Mouse (Mus musculus) lung, postnatal 10 days (tissue): ENCODE measurements around the gene Wnk4.

Experiments
- DNase-seq: peaks from one replicate; pipeline ENCODE4 v3.0.0; 2021

Gene Wnk4

DNA sequence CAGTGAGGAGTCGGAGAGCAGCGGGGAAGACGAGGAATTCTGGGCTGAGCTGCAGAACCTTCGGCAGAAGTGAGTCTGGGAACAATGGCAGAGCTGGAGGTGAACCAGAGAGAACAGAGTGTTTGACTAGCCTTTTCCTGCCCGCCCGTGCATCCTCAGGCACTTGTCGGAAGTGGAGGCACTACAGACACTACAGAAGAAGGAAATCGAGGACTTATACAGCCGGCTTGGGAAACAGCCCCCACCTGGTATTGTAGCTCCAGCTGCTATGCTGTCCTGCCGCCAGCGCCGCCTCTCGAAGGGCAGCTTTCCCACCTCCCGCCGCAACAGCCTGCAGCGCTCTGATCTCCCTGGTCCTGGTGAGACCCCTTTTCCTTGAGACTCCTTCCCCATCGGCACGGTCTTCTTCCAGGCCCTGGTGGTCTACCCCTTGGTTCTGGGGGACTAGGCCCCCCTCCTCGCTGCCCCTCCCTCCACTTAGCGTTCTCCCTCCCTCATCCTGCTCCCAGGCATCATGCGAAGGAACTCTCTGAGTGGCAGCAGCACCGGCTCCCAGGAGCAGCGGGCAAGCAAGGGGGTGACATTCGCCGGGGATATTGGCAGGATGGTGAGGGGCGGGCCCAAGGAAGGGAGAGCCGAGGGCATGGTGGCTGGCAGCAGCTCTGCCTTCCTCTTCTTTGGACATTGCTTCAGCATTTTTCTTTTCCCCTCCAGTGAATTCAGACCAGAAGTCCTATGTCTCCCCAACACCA, 16.1 kb downstream of the Wnk4 start:
- DNase-seq, result no peak

DNA sequence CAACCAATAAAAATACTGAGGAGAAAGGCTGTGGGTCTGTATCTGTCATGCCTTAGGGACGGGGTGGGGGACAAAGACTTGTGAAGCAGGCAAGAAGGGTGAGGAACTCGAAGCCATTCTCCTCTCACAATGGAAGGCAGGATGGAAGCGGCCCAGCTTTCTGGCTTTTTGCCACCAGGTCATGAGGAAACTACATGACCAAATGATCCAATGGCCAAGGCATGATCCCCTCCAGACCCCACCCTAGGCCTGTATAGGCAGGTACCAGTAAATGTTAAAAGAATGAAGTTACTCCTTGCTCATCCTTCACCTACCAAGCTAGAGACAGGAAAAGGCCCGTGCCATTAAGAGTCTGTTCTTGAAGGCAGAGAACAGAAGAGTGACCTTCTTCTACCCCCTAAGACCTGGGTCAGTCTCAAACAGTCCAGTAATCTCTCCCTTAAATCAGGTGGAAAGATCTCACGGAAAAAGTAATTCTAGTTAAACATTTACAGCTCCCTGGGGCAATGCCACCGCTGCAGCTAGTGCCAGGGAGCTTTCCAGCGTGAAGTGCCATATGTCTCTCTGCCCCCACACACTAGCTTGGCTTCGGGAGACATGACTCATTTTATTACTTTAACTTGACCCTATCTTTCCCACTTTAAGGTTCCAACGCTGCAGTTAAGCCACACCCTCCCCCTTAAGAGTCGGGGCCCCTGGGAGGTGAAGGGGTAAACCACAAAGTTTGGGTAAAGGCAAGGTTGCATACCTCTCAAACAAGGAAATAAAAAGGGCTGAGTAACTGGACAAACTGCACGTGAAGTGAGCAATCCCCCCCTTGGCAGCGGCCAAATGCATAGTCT, 17.2 kb downstream of the Wnk4 start:
- peak; percentile 47 for DNase-seq

DNA sequence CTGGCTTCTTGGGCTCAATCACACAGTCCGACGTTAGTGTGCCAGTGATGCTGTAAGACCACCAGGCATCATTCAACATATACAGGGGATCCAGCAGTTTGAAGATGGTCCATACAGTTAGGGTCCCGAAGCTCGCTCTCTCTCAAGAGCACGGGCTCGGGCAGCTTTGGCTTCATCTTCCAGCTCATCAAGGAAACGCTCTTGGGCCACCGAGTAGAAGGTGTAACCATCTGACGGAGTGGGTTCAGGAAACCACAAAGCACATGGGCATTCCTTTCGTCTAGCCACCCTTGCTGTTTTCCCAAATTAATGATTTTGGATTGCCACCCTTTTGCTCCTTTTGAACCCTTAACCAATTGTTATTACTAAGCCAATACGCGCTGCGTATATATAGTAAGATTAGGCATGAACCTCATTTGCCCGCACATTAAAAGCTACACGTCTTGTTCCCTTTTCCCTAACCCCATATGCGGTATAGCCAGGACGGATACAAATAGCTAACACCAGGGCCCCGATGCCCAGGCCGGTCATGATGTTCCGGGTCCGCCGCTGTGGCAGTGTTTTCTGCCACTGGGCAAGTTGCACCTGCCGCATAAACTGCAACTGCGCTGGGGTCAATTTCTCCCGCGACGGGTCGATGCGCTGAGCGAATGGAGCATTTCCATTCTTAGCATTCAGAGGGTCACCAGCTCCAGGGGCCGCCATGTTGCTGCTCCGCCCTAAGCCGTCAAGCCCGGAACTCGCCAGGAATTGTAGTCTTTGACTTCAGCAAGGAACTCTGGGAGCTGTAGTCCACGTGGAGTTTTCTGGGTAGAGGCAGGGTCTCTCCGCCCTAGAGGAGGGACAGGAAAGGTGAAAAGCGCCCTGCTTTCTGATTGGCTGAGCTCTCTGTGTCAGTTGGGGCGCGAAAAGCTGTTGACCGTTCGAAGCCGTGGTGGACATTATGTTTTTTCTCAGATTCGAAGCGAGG, 18.1 kb downstream of the Wnk4 start, which contains the start of the genes Cntd1 and Coa3:
Gene Cntd1, plus strand, starts transcription at position 790 of the 970 bp plus-strand sequence.
Gene Coa3, minus strand, starts transcription at position 892 of the 970 bp plus-strand sequence.
- peak; percentile 93 for DNase-seq

DNA sequence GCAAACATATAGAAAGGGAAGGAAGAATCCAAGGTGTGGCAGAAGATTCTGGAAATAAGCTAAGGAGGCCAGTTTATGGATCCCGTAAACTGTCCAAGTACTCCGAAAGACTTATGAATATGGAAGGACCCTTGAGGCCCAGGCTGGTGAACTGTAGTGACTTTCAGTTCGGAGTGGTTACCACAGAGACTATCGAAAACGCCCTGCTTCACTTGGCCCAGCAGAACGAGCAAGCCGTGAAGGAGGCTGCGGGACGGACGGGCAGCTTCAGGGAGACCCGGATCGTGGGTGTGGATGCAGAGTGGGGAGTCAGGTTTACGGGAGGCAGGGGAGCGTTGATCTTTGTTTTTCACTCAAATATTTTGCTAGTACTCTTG, 18.8 kb downstream of the Wnk4 start:
- no peak for DNase-seq

DNA sequence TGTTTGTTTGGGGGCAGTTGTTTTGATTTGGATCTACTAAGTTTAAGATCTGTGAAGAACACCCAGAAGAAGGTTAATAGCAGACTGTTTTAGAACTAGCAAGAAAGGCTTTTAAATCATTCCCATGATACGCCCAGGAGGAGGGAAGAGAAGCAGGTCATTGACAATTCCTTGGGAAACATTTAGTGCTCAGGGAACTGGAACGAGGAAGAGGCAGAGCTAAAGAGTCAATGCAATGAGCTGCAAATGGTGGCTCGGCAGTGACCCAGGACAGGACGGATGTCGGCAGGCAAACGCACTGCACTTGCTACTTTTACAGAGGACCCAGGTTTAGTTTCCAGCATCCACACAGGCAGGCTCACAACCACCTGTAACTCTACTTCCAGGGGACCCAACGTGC, 20.5 kb downstream of the Wnk4 start:
- DNase-seq, result no peak

DNA sequence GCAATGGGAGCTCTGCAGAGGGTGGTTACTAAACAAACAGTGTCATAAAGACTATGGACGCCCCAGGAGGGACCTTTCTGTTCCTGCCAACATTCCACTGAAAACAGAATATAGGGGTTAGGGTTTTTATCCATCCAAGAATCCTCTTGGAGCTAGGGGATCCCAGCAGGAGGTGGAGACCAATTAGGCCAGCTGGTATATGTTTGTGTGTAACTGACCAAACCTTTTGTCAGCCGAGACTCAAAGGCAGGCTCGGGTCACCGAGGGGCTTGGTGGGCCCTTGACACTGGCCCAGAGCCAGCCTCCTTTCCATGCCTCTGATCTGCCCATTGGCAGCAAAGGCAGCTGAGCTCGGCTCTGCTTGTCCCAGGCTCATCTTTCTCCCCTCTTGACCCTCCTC, 22.5 kb downstream of the Wnk4 start:
- no peak for DNase-seq

DNA sequence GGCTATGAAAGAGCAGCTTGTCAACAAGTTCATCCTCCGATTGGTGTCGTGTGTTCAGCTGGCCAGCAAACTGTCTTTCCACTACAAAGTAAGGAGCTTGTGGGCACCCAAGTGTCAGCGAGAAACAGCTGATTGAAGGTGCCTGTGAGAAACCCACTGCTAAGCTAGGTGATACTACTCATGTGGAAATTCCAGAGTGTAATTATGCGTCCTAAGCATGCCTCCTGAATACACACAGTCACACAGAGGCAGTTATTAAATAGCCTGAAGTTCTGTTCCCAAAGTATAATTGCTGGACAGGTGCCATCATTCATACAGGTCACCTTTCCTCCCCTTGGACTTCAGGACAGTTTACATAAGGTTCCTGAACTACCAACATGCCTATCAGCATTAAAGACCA, 23.4 kb downstream of the Wnk4 start:
- DNase-seq, result no peak

DNA sequence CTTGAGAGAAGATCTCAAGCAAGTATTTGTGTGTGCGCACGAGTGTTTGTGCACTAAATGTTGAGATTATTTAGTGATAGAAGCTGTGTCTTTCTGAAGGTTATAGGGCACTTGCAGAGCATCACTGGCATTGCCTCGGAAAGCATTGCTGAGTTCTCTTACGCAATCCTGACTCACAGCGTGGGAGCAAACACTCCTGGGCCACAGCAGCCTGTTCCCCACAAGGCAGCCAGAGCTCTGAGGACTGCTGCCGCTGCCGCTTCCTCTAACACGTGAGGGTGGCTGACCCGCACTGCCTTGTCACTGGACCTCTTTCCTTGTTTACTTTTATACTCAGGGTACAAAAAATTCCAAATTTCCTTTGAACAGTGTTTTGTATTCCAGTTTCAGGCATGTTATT, 26.9 kb downstream of the Wnk4 start:
- DNase-seq, result peak; percentile 29

DNA sequence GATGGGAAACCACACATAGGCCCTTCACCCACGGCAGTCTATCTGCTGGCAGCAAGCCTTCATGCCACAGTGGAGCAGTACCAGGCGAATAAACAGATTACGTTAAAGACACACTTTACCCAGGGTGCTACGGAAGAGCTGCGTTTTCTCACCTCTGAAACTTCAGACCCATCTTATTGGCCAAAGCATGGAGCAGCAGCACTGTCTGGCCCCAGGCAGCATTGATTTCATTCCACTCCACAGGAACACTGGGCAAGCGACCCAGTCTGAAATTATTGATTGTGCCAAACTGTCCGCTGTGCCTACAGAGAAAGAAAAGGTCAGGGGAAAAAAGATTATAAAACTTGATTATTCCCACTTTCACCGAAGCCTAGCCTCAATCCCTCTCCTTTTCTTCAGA, 30.9 kb downstream of the Wnk4 start:
- no peak for DNase-seq

DNA sequence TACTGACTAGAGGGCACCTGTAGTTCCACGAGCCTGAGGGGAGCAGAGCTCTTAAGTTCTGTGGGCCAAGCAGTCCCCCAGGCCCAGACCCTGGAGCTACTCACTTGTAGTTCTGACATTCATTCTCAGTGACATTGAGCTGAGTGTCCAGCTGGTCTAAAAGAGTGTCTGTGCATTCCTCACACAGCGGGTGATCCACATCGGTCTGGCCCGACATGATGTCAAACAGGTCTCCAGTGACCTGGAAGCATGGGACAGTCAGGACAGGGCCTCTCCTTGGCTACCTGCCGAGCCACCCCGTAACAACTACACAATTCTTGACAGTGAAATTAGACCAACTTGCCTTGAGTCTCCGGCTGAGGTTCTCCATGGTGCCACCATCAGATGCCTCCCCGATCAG, 34.8 kb downstream of the Wnk4 start:
- DNase-seq, result no peak

DNA sequence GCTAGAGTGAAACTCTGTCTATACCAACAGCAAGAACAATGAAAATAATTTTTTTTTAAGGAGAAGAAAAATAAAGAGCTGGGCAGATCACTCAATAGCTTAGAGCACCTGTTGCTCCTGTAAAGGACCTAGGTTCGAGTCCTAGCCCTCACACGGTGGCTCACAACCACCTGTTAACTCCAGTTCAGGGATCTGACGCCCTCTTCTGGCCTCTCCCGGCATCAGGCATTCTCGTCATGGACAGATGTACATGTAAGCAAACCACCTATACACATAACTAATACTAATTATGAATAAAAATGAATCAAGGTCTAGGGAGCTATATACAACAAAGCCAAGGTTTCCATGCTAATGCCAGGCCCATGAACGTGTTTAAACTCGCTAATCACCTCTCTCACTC, 40.5 kb downstream of the Wnk4 start:
- DNase-seq, result no peak

DNA sequence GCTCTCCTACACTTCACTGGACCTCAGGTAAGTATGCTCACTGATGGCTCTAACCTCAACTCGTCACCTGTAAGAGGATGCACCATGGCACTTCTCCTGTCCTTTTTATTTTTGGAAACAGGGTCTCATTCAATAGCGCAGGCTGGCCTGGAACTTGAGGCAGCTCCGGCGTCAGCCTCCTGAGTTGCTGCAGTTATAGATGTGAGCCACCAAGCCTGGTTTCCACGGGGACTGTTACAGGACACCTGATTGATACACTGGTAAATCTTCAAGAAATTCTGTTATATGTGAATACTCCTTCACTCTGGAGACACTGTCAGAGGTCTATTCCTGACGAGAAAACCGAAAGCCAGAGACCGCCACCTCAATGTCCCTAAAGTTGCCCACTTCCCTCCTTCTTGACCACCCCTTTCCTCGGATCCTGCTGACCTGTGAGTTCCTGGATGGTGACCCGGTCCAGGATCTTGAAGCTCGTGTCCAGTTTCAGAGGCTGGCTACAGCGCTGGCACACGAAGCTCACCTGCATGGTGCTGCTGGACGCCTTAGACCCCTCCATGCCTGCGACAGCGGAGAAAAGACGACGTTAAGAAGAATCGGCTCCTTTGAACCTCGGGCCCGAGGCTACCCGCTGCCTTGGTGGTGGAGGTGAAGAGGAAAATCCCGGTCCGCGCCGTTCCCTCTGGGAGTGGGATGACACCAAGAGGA, 41.1 kb downstream of the Wnk4 start:
- DNase-seq, result no peak

DNA sequence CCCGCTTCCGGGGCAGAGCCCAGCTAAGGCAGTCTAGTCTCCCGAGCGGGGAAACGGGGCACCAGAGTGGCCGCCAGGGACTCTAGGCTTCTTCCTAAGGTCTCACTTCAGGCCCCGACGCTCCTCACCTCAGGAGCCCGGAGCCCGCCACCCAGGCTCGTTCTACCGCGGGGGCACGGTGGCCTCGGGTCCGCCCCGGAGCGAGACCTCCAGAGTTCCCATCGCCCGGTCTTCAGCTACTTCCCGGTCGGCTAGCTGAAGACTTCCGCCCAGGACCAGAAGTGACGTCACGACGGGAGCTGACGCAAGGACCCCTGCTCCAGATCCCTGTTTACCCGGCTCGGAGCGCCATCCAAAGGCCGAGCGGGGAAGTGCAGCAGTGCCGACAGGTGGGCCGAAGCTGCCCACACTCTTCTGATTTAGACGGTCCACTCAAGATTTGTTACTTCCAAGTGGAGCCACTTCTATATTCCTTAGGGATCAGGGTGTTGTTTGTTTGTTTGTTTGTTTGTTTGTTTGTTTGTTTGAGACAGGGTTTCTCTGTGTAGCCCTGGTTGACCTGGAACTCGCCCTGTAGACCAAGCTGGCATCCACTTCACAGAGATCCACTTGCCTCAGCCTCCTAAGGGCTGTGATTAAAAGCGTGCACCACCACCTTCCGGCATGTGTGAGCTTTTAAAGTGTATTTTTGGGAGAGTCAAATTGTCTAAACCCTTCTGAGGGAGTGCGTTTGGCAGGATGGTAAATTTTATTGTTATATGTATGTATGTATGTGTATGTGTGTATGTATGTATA, 41.8 kb downstream of the Wnk4 start, which contains the start of gene Becn1:
Gene Becn1, minus strand, starts transcription at position 283 of the 795 bp plus-strand sequence.
- peak; percentile 98 for DNase-seq

DNA sequence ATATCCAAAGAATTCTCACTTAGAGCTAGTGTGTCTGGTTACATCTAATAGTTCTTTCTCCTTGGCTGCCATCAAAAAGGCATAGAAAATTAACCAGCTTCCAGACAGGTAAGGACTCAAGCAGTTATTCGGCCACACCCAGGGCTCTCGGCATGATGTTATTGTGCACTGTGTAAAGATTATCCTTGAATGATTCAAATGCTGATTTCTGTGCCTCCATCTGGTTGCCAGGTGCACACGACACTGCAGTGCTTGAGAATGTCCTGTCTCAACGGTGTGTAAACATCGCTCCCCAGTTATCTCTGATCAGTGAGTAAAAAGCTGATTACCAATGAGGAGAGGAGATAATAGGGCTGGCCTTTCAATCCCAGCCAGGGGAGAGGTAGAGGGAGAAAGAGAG, 47.4 kb downstream of the Wnk4 start:
- DNase-seq, result no peak

DNA sequence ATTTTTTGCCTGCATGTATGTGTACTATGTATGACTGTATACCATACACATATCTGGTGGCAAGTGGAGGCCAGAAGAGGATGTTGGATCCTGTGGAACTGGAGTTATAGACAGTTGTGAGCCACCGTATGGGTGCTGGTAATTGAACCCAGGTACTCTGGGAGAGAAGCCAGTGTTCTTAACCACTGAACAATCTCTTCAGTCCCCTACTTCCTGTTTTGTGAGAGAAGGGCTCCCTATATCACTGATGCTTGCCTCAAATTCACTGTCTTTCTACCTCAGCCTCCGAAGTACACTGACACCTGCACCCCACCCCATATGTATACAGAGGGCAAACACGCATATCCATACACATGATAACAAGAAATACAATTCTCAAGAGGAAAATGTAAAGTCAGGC, 50.7 kb downstream of the Wnk4 start:
- no peak for DNase-seq

DNA sequence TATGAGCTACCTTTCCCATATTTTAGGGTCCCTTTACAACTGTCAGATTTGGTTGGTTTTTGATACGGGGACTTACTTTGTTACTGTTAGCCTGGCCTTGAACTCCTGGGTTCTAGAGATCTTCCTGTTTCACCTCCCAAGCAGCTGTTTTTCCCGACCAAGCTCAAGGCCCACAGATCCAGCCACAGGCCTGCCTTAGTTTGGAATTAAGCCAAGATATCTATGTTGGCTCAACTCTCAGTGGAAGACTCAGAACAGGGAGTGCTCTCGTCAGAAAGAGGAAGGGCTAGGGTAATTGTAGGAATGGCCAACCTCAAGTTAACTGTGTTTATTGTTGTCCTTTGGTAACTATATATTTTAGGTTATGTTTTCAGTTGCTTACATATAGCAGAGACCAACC, 51.8 kb downstream of the Wnk4 start:
- DNase-seq, result no peak

DNA sequence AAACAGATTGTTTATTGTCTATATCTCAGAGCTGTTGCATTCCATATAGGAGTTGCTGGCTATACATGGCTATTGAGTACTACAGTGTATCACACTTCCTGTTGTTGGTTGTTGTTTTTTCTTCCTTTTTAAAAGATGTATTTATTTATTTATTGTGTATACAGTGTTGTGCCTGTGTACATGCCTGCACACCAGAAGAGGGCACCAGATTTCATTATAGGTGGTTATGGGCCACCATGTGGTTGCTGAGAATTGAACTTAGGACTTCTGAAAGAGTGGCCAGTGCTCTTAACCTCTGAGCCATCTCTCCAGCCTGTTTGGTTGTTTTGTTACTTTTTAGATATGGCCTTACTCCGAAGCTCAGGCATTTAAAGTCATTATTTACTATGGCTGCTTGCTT, 54.2 kb downstream of the Wnk4 start:
- DNase-seq, result no peak

DNA sequence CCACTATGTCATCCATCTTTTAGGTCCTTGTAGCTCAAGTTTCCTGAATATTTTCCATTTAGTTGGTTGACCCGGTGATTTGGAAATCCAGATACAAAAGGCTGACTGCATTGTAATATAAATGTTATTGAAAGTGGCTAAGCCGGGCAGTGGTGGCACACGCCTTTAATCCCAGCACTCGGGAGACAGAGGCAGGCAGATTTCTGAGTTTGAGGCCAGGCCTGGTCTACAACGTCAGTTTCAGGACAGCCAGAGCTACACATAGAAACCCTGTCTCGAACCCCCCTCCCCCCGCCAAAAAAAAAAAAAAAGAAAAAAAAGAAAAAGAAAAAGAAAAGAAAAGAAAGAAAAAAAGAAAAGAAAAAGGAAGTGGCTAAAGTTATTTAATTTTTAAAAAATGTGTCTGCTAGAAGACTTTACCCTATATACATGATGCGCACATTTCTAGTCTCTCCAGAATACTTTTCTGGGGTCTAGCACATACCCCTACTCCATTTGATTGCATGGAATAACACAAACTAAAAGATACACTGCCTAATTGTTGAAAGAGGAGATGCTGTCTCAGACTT, 54.8 kb downstream of the Wnk4 start:
- no peak for DNase-seq

DNA sequence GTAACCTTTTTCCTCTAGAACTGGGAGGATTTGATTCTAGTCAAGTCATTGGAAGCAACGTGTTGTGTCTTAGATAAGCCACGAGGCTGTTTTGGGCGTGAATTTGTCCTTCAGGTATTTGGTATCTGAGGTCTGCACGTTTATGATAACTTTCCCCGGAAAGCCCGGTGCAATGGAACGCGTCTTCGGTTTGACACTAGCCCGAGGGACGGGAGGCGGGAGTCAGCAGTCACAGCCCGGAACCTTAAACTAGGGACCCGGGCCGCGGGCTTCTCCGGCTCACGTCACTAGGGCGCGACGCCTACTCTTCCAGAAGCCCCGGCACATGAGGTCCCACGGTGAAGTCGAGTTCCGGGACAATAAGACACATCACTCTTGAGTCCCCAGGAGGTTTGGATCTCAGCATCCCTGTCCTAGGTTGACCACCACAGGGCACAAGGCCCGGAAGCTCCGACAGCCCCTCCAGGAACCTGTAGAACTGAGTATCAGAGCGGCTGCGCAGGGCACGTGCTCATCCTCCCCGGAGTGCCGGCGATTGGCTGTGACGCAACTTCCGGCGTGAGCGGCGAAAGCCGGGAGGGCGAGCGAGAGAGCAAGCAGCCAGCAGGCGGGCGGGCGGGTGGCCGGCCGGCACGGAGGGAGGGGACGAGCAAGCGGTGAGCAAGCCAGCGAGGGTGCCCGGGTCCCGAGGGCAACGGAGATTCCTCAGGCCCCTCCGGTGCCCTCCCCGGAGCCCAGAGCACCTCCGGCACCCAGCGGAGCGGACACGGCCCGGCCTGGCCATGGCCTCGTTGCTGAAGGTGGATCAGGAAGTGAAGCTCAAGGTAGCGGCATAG, 55.5 kb downstream of the Wnk4 start, which contains the start of gene Psme3:
Gene Psme3, plus strand, starts transcription at position 549 of the 836 bp plus-strand sequence.
- DNase-seq, result peak; percentile 94

DNA sequence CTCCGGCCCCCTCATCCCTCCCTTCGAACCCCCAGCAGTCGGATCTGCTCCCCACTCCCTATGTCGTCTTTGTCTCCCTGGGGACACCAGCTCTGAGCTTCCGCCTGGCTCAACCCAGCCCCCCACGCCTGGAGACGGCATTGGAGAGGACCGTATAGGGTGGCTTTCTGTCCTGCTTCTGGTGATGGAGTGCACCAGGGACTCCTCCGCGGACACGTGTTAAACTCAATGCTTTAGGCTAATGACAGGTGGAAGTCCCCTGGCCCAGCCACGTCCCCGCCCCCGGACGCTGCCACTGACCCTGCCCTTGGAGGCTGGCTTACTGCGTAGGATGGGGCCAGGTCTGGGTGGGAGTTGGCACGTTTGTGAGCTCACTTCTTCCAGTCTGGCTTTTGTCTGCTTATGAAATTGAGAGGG, 56.1 kb downstream of the Wnk4 start:
- DNase-seq, result peak; percentile 33
